Mouse (Mus musculus): Measurements from ENCODE around the gene Sephs1. TPM values are rescaled to one million over a fixed set of nuclear protein-coding genes. Genes with fewer than 3 reads are reported as not detected.

Gene Sephs1
- total RNA-seq, 2 experiments from 2014 or later: 78.2 to 79.3 TPM

Other genes with a start within 250 kb of the Sephs1 start
- 10 to 100 TPM; 46.0 to 50.6 TPM for gene Prpf18, start 229.5 kb upstream of the Sephs1 start, total RNA-seq (2021)
- 10 to 100 TPM; 22.3 to 22.9 TPM for gene Bend7, start 163.7 kb upstream of the Sephs1 start, total RNA-seq (2021)
- gene Phyh, start 37.5 kb downstream of the Sephs1 start, total RNA-seq (2021): 100 to 1,000 TPM; 161 to 194 TPM
- not detected for gene Ucma, start 94.6 kb downstream of the Sephs1 start, total RNA-seq (2021)
- gene Mcm10, start 131.2 kb downstream of the Sephs1 start, total RNA-seq (2021): 10 to 100 TPM; 15.8 to 17.6 TPM
- 10 to 100 TPM; 37.0 to 40.4 TPM for gene Optn, start 182.5 kb downstream of the Sephs1 start, total RNA-seq (2021)

Measured in adrenal gland, postnatal 4 days (tissue).